Mouse (Mus musculus) B cell, adult 67 days (primary cell): ENCODE results near the gene Pfkfb4. TPM values are rescaled to one million over a fixed set of nuclear protein-coding genes. Genes with fewer than 3 reads are reported as not detected.

Source experiments
- total RNA-seq, 2 experiments: library from RNA; stranded (reverse); gene quantifications; 4 replicates each; pipeline ENCODE4 v1.2.4; 2023

Gene Pfkfb4
- total RNA-seq = 10 to 100 TPM; 32.6 to 47.0 TPM

GRCm38 (mm10) chr9:108991428-108992084 lies at the start of gene Pfkfb4:
Pfkfb4 (plus strand) TSS chr9:108991778.

GRCm38 (mm10) chr9:108953081-108953636 lies 38.4 kb upstream of the Pfkfb4 start, which contains the start of gene Col7a1:
Col7a1 (plus strand) TSS chr9:108953586.

GRCm38 (mm10) chr9:108985710-108986109 lies 5.9 kb upstream of the Pfkfb4 start, which contains the start of gene Ucn2:
Ucn2 (plus strand) TSS chr9:108986010.

GRCm38 (mm10) chr9:109038086-109038895 lies 46.7 kb downstream of the Pfkfb4 start, which contains the start of gene Shisa5:
Shisa5 (plus strand) TSS chr9:109038565.

GRCm38 (mm10) chr9:109059136-109059903 lies 67.7 kb downstream of the Pfkfb4 start, which contains the start of gene Trex1:
Trex1 (minus strand) TSS chr9:109059734.

GRCm38 (mm10) chr9:109073661-109074573 lies 82.3 kb downstream of the Pfkfb4 start, which contains the start of gene Atrip:
Atrip (minus strand) TSS chr9:109074124.

Other genes starting within 250 kb of the Pfkfb4 start
- 10 to 100 TPM; 80.3 to 81.0 TPM for gene Ip6k2, start 208.0 kb upstream of the Pfkfb4 start, total RNA-seq
- 10 to 100 TPM; 18.1 to 25.1 TPM for gene Nckipsd, start 183.4 kb upstream of the Pfkfb4 start, total RNA-seq
- under 1 TPM; 0.06 to 0.53 TPM for gene Celsr3, start 165.5 kb upstream of the Pfkfb4 start, total RNA-seq
- gene Slc26a6, start 138.5 kb upstream of the Pfkfb4 start, total RNA-seq = 10 to 100 TPM; 11.7 to 17.2 TPM
- gene Tmem89, start 77.2 kb upstream of the Pfkfb4 start, total RNA-seq = under 1 TPM in 1 of 2 experiments, not detected in 1; 0.78 TPM
- 100 to 1,000 TPM; 174 to 176 TPM for gene Uqcrc1, start 55.1 kb upstream of the Pfkfb4 start, total RNA-seq
- 1 to 10 TPM; 4.0 to 6.9 TPM for gene Col7a1, start 38.2 kb upstream of the Pfkfb4 start, total RNA-seq
- under 1 TPM in 1 of 2 experiments, not detected in 1; 0.83 TPM for gene Ucn2, start 5.8 kb upstream of the Pfkfb4 start, total RNA-seq
- 1,000 to 10,000 TPM; 2,072 to 2,196 TPM for gene Shisa5, start 46.8 kb downstream of the Pfkfb4 start, total RNA-seq
- gene Trex1, start 68.0 kb downstream of the Pfkfb4 start, total RNA-seq = 10 to 100 TPM; 15.0 to 19.4 TPM
- gene Atrip, start 82.3 kb downstream of the Pfkfb4 start, total RNA-seq = 10 to 100 TPM; 45.5 to 47.0 TPM
- gene Ccdc51, start 90.7 kb downstream of the Pfkfb4 start, total RNA-seq = 10 to 100 TPM in 1 of 2 experiments, 1 to 10 TPM in 1; 9.9 to 12.6 TPM
- gene Tma7, start 90.8 kb downstream of the Pfkfb4 start, total RNA-seq = 100 to 1,000 TPM; 297 to 318 TPM
- gene Plxnb1, start 103.6 kb downstream of the Pfkfb4 start, total RNA-seq = 1 to 10 TPM in 1 of 2 experiments, under 1 TPM in 1; 0.27 to 1.5 TPM
- not detected for gene Fbxw21, start 170.3 kb downstream of the Pfkfb4 start, total RNA-seq
- under 1 TPM in 1 of 2 experiments, not detected in 1; 0.59 TPM for gene Fbxw13, start 204.2 kb downstream of the Pfkfb4 start, total RNA-seq
- gene Fbxw20, start 243.0 kb downstream of the Pfkfb4 start, total RNA-seq = not detected